Mouse (Mus musculus) olfactory bulb, adult 2 months (tissue): ENCODE data around the gene Adprhl2.

Experiments
- CTCF ChIP-seq: fragments of 200-500 bp; IDR thresholded peaks from 2 replicates; pipeline ENCODE4 v1.5.1; 2012; ENCODE audit warnings: low read depth, mild to moderate bottlenecking, low read length, moderate library complexity; ENCODE audit not compliant: insufficient read depth
- POLR2A ChIP-seq: fragments of 200-500 bp; IDR thresholded peaks from 2 replicates; pipeline ENCODE4 v1.6.1; 2012; ENCODE audit warnings: mild to moderate bottlenecking, low read depth, low read length, moderate library complexity; ENCODE audit not compliant: insufficient read depth

- TF ChIP-seq CTCF (no peak), POLR2A (no peak)
These were observed 30.3 kb downstream of the Adprhl2 start for GRCm38 (mm10) chr4:126291196-126291595.
